Mouse (Mus musculus) embryonic fibroblast, embryonic 13.5 days (primary cell): Measurements from ENCODE around the gene Rbbp8nl. TPM values are rescaled to one million over a fixed set of nuclear protein-coding genes. Genes with fewer than 3 reads are reported as not detected.

Experiments
- H3K27ac ChIP-seq: 2 replicates; pipeline ENCODE4 v1.5.1; 2012; ENCODE audit warnings: low read length, control low read depth, inconsistent platforms; ENCODE audit not compliant: insufficient read depth
- H3K4me1 ChIP-seq: 2 replicates; pipeline ENCODE4 v1.6.1; 2011; ENCODE audit warnings: low read length; ENCODE audit not compliant: control insufficient read depth, insufficient read depth
- H3K4me3 ChIP-seq: 2 replicates; pipeline ENCODE4 v1.5.1; 2011; ENCODE audit warnings: mild to moderate bottlenecking, control low read depth, low read length; ENCODE audit not compliant: insufficient read depth
- CTCF ChIP-seq: IDR thresholded peaks from 2 replicates; pipeline ENCODE4 v1.5.1; 2011; ENCODE audit warnings: mild to moderate bottlenecking, control low read depth, low read length, moderate library complexity, borderline replicate concordance; ENCODE audit not compliant: insufficient read depth
- POLR2A ChIP-seq: IDR thresholded peaks from 2 replicates; pipeline ENCODE4 v1.6.1; 2011; ENCODE audit warnings: low read depth, mild to moderate bottlenecking, control low read depth, low read length, moderate library complexity
- polyA plus RNA-seq: library from polyadenylated mRNA; stranded (reverse); fragments of >200 nt; gene quantifications from 2 replicates; pipeline ENCODE4 v1.2.4, GENCODE M21; 2011; ENCODE audit warnings: low read depth; ENCODE audit not compliant: missing spikeins, insufficient read length

The Rbbp8nl gene
- not detected in 2 replicates for polyA plus RNA-seq

DNA sequence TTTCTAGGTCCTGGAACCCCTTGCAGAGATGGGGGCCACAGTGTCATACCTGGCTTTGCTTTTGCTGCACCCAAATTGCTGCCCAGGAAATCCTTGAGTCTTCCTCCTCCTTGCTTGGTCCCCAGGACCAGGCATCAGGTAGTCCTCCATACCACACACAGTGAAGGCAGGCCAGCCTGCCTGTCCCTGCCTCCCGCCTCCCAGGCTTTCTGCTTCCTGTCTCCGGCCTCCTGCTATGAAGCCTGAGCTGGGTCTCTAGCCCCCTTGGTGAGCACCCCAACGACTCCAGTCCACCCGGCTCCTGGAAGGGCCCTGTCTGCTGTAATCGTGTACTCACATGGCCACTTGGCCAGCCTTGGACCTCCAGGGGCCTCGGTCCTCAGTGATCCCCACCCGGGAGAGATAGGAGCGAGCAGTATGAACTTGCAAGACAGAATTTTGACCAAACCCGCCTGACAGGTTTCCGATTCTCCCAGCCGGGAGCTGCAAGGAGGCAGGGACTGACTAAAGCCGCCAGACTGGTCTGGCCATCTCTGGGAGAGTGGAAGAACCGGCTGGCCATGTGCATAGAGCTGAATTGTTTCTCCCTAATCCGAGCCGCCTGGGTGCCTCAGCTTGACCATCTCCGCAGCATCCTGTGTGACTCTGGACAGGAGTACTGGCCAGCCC, at the start of gene Rbbp8nl:
Gene Rbbp8nl (minus strand): TSS at position 440 of the 669 bp plus-strand sequence.
- Histone ChIP-seq H3K4me1 (no peaks in the 10 kb centered on the region), H3K4me3 (no peak within 1 kb of the TSS), H3K27ac (no peak within 1 kb of the TSS)
- TF ChIP-seq POLR2A, result no peak
- no peak for TF ChIP-seq CTCF

DNA sequence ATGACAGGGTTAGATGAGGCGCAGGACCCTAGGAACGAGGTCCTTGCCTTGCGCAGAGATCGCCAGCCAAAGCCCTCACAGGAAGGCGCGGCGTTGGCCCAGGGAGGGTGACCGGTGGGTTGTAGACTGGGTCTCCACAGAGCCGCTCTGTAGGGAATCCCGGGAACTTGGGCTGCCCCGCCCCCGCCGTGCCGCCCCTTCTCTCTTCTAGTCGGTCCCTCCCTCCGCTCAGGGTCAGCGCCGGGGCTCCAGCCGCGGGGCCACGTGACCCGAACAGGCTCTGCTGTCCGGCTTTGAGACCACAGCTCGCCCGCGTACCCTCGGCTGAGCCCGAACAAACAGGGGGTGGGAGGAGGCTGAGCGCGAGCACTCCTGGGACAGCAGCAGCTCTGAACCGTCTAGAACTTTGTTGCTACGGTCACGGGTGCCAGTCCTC, 44.9 kb upstream of the Rbbp8nl start, which contains the start of gene Gata5:
Gene Gata5 (minus strand): TSS at position 149 of the 436 bp plus-strand sequence.
- no peak within 1 kb of the TSS for H3K4me3 ChIP-seq
- H3K4me1 ChIP-seq, result no peaks in the 10 kb centered on the region
- TF ChIP-seq POLR2A (no peak), CTCF (no peak)
- no peak within 1 kb of the TSS for H3K27ac ChIP-seq

DNA sequence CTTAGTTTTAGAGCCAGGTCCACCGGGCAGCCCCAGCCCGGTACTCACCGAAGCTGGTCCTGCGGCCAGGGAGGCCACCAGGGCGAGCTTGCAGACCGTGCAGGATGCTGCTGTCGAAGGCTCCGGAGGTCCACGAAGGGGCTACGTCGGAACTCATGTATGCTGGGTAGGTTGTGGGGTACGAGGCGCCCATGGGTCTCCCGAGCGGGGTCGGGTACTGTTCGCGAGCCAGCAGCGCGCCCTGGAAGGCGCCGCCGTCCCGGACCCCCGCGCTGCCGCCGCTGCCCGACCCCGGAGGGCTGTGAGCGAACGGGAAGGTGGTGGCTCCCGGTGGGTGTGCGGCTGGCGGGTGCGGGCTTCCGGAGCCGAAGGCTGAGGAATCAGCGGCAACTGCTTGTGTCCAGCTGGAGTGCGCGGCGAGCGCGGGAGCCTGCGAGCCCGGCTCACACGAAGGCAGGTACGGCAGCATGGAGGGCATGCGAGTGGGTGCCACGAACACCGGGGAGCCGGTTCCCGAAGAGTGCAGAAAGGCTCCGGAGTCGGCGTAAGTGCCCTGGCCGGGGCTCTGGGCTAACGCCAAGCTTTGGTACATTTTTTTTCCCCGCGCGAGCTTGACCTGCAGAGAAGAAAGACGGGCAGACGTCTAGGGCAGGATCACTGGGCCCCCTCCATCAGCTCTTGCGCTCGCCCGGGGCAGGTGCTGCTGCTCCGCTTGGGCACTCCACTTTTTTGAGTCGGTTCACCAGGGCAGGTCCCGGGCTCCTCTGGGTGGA, 44.3 kb upstream of the Rbbp8nl start:
- TF ChIP-seq CTCF, result no peak
- no peak for TF ChIP-seq POLR2A
- H3K4me1 ChIP-seq, result no peaks in the 10 kb centered on the region
- no peak overlapping the region for H3K4me3 ChIP-seq
- no peak overlapping the region for H3K27ac ChIP-seq

DNA sequence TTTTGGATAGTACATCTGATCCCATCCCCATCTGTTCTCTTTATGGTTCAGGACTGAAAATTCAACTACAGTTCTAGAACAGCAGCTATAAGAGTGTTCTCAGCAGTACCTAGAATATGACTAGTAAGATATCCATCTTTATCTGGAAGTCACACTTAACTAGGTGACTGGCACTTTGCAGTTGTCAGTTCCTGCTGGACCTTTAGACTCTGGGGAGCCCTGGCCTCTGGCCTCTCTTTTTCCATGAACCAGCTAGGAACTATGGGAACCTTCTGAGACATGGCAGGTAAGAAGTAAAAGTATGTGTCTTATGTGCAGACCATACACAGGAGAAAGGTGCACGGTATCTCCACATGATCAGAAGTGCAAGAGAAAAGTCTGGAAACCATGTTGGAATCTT, 39.8 kb upstream of the Rbbp8nl start:
- no peak overlapping the region for H3K4me3 ChIP-seq
- H3K4me1 ChIP-seq, result no peaks in the 10 kb centered on the region
- no peak for TF ChIP-seq CTCF
- TF ChIP-seq POLR2A, result no peak
- H3K27ac ChIP-seq, result no peak overlapping the region

DNA sequence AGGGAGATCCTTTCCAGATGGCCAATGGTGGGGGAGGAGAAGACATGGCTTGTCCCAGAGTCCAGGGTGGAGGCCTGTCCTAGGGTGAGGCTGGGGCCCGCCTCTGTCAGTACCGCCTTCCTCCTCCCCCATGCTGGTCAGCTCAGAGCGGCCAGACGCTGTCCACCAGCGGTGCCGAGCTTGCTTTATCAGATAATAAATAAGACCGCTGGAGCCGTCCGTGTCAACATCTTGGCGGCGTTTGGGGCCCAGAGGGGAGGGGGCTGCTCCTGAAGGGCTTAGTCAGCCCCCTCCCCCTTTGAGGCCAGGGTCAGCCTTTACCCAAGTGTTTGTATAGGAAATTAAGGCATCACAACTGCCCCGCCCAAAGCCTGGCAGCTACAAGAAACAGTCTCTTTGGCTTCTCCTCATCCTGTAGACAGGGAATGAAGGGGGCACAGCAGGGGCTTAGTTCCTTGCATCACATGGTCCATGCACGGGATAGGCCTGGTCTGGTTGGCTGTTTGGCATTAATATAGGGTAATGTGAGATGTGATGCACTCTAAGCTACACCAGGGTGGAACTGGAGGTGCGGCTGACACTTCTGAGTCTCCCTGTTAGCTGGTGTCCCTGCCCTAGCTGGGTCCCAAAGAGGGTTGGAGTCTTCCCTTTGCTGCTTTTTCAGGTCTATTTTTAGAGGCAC, 33.1 kb upstream of the Rbbp8nl start:
- no peak overlapping the region for H3K4me3 ChIP-seq
- TF ChIP-seq CTCF (no peak), POLR2A (no peak)
- H3K4me1 ChIP-seq, result no peaks in the 10 kb centered on the region
- no peak overlapping the region for H3K27ac ChIP-seq

DNA sequence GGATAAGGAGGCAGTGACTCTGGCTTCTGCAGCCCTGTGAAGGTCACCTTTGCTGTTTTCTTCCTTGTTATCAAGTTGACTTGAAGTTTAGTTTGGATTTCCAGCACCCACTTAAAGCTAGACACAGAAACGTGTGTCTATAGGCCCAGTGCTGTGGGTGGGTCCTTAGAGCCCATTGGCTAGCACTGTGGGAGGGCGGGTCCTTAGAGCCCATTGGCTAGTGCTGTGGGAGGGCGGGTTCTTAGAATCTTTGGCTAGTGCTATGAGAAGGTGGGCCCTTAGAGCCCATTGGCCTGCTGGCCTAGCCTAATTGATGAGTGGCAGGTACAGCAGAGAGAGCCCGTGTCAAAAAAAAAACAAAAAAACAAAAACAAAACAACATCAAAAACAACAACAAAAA, 30.5 kb upstream of the Rbbp8nl start:
- no peaks in the 10 kb centered on the region for H3K4me1 ChIP-seq
- no peak overlapping the region for H3K27ac ChIP-seq
- no peak for TF ChIP-seq CTCF
- no peak for TF ChIP-seq POLR2A
- H3K4me3 ChIP-seq, result no peak overlapping the region

DNA sequence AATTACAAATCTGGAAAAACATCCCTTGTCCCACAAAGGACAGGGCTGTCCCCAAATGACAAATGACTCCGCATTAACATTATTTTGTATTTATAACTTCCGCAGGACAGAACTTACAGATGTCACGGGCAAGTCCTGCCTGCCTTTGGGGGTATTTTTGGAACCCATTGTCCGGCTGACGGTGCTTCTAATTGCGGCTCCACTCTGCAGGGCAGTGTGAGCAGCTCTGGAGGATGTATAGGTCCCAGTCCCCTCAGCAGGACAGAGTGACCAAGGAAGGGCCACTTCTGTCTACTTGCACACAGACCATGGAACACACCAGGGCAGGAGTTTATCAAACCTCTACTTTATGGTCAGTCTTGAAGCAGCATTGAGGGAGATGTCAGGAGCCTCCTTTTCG, 27.9 kb upstream of the Rbbp8nl start:
- H3K27ac ChIP-seq, result no peak overlapping the region
- no peaks in the 10 kb centered on the region for H3K4me1 ChIP-seq
- no peak overlapping the region for H3K4me3 ChIP-seq
- TF ChIP-seq POLR2A (no peak), CTCF (no peak)

DNA sequence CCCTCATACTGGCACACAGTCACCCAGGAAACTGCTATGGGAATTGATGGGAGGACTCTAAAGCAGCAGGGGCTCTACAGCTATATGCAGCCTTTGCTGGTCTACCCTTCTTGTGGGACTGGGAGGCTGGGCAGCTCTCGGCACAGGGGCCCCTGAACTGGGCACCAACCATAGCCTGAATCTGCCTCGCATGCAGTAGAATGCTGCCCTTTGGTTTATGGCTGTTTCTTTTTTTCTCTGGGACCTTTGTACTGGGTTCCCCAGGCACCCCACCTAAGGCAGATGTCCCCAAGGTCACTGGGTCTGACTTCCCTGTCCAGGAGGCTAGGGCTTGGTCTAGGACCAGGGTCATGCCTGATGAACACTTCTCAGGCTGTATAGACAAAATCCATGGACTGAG, 24.6 kb upstream of the Rbbp8nl start:
- no peaks in the 10 kb centered on the region for H3K4me1 ChIP-seq
- no peak for TF ChIP-seq CTCF
- TF ChIP-seq POLR2A, result no peak
- no peak overlapping the region for H3K27ac ChIP-seq
- no peak overlapping the region for H3K4me3 ChIP-seq

DNA sequence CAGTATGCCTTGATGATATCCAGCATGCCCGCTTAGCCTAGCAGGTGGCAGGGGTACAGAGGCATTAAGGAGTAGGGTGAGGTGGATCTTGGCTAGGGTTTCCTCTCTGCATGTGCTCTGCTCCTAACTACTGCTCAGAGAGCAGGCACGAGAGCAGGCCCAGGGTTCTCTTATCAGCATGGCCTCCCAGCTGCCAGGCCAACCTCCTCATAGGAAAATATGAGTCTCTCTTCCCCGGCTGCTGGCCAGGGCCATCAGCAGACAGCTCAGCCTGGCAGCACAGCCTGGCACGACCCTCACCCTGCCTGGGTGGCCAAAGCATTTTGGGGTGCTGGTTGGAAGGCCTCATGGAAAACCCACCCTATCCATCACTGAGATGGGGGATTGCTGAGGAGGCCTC, 21.5 kb upstream of the Rbbp8nl start:
- Histone ChIP-seq H3K4me3 (no peak overlapping the region), H3K27ac (no peak overlapping the region), H3K4me1 (no peaks in the 10 kb centered on the region)
- no peak for TF ChIP-seq POLR2A
- TF ChIP-seq CTCF, result no peak
